Mouse (Mus musculus) hindbrain, embryonic 11.5 days (tissue): ENCODE measurements around the gene Tns3. TPM values are rescaled to one million over a fixed set of nuclear protein-coding genes. Genes with fewer than 3 reads are reported as not detected.

Experiments
- ATAC-seq: fragments of 200-750 bp; cut with Nextera tagmentation; 2 replicates; pipeline ENCODE4 v1.8.0; 2017; ENCODE audit warnings: mild to moderate bottlenecking, moderate TSS enrichment, moderate library complexity; ENCODE audit not compliant: low FRiP score
- DNase-seq: peaks from one replicate; pipeline ENCODE4 v3.0.0-alpha.2; 2015; ENCODE audit warnings: low spot score
- H3K27ac ChIP-seq: fragments of 300-500 bp; sonication (generic); 2 replicates; pipeline ENCODE4 v1.5.1; 2014; ENCODE audit warnings: mild to moderate bottlenecking, low read depth, low read length
- H3K27me3 ChIP-seq: fragments of 300-500 bp; sonication (generic); 2 replicates; pipeline ENCODE4 v1.6.1; 2014; ENCODE audit warnings: mild to moderate bottlenecking, low read length, moderate library complexity, mixed read lengths; ENCODE audit not compliant: control insufficient read depth, insufficient read depth
- H3K36me3 ChIP-seq: fragments of 300-500 bp; sonication (generic); 2 replicates; pipeline ENCODE4 v1.6.1; 2014; ENCODE audit warnings: mild to moderate bottlenecking, low read length, moderate library complexity, mixed read lengths; ENCODE audit not compliant: control insufficient read depth, insufficient read depth
- H3K4me1 ChIP-seq: fragments of 300-500 bp; sonication (generic); replicated peaks from 2 replicates; pipeline ENCODE4 v1.6.1; 2014; ENCODE audit warnings: low read length, mixed read lengths; ENCODE audit not compliant: control insufficient read depth, insufficient read depth
- H3K4me2 ChIP-seq: fragments of 300-500 bp; sonication (generic); replicated peaks from 2 replicates; pipeline ENCODE4 v1.6.1; 2014; ENCODE audit warnings: mild to moderate bottlenecking, low read depth, low read length
- H3K4me3 ChIP-seq: fragments of 300-500 bp; sonication (generic); 2 replicates; pipeline ENCODE4 v1.5.1; 2014; ENCODE audit warnings: low read depth, low read length
- H3K9ac ChIP-seq: fragments of 300-500 bp; sonication (generic); 2 replicates; pipeline ENCODE4 v1.6.1; 2014; ENCODE audit warnings: low read depth, low read length
- H3K9me3 ChIP-seq: fragments of 300-500 bp; sonication (generic); 2 replicates; pipeline ENCODE4 v1.6.1; 2016; ENCODE audit warnings: low read length; ENCODE audit not compliant: control insufficient read depth
- WGBS: fragments of 180-500 bp; shearing (Covaris S2); extraction: QIAGEN DNeasy Blood & Tissue Kit; methylation state at CpG from one replicate; pipeline ENCODE4 v1.1.7; 2014; 5-methylcytosine and 5-hydroxymethylcytosine counted together
- polyA plus RNA-seq: library from polyadenylated mRNA; unstranded; fragments of >200 nt; fragmentation: Nextera tagmentation; extraction: Ambion mirVana; gene quantifications from 2 replicates; pipeline ENCODE4 v1.2.1, GENCODE M21; 2014

Tns3 gene
- polyA plus RNA-seq, 1 experiment from 2014 or later: 9.5 TPM

DNA sequence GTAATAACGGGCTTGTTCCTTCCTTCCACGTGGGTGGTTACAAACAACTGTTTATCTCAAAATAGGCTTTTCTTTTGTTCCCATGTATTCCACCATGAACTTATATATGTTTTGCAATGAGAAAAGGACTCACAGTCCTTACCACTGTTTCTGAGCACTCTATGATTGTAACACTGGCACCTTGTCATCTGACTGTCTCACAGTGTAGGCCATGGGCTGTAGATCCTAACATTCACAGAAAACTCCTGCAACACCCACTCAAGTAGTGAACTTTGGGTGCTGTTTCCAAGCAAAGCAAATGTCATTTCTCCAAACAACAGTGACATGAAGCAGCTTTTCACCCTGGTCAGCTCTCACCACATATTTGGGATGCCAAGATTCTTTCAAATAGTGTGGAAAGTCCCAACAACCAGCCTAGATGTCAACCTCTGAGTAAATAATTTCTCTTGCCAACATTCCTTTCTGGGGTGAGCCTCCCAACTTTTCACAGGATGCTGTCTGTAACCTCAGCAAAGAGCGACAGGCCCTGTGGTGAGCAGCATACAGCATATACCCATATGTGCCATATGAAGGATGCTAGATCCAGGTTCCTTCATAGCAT lies 10.3 kb upstream of the Tns3 start:
- DNase-seq (no peak), ATAC-seq (no peak)
- Histone ChIP-seq H3K27me3 (no peaks in the 10 kb centered on the region), H3K4me2 (no peak overlapping the region), H3K36me3 (no peaks in the 10 kb centered on the region), H3K9ac (no peak overlapping the region), H3K9me3 (no peaks in the 10 kb centered on the region), H3K4me3 (no peak overlapping the region), H3K27ac (no peak overlapping the region), H3K4me1 (no peaks in the 10 kb centered on the region)
- 83% methylated on average over 3 of the region's 3 CpGs for WGBS

DNA sequence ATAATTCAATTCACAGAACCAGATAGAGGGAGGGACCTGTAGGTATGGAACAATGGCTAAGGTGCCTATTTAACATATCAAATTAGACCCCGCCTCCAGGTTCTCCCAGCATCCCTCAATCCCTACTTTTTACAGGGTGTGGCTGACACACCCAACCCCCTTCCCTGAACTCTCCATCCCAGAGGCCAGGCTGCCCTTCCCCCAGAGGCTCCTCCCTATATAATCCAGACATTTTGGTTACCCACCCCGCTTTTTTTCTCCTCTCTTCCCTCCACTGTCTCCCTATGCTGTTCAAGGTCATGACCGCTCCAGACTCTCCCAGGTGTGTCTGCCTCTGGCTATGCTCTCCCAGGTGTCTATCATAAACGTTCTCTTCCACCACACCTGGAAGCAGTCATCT lies 7.4 kb upstream of the Tns3 start:
- H3K4me2 ChIP-seq: no peak overlapping the region
- H3K27me3 ChIP-seq: no peaks in the 10 kb centered on the region
- WGBS: 77% methylated on average over 4 of the region's 4 CpGs
- H3K4me3 ChIP-seq: no peak overlapping the region
- H3K36me3 ChIP-seq: no peaks in the 10 kb centered on the region
- H3K27ac ChIP-seq: no peak overlapping the region
- H3K9me3 ChIP-seq: no peaks in the 10 kb centered on the region
- DNase-seq: no peak
- H3K4me1 ChIP-seq: no peaks in the 10 kb centered on the region
- no peak for ATAC-seq
- no peak overlapping the region for H3K9ac ChIP-seq

GRCm38 (mm10) chr11:8669138-8669537 lies 4.8 kb upstream of the Tns3 start:
- no peak overlapping the region for H3K27ac ChIP-seq
- H3K4me2 ChIP-seq: no peak overlapping the region
- WGBS: 90% methylated on average over 2 of the region's 2 CpGs
- no peaks in the 10 kb centered on the region for H3K9me3 ChIP-seq
- no peak overlapping the region for H3K4me3 ChIP-seq
- no peaks in the 10 kb centered on the region for H3K27me3 ChIP-seq
- no peaks in the 10 kb centered on the region for H3K36me3 ChIP-seq
- DNase-seq (no peak), ATAC-seq (no peak)
- H3K4me1 ChIP-seq: no peaks in the 10 kb centered on the region
- H3K9ac ChIP-seq: no peak overlapping the region

GRCm38 (mm10) chr11:8664797-8665196 lies 462 bp upstream of the Tns3 start:
- H3K36me3 ChIP-seq: no peaks in the 10 kb centered on the region
- H3K4me3 ChIP-seq: peak overlapping the region; percentile 65
- ATAC-seq: no peak
- no peak for DNase-seq
- H3K4me2 ChIP-seq: peak overlapping the region; percentile 94
- H3K27ac ChIP-seq: no peak overlapping the region
- H3K27me3 ChIP-seq: no peaks in the 10 kb centered on the region
- peaks cover 2% of the 10 kb centered on the region; the same call in 1 of the 2 replicates for H3K4me1 ChIP-seq
- no peak overlapping the region for H3K9ac ChIP-seq
- no peaks in the 10 kb centered on the region for H3K9me3 ChIP-seq
- 37% methylated on average over 5 of the region's 5 CpGs for WGBS

DNA sequence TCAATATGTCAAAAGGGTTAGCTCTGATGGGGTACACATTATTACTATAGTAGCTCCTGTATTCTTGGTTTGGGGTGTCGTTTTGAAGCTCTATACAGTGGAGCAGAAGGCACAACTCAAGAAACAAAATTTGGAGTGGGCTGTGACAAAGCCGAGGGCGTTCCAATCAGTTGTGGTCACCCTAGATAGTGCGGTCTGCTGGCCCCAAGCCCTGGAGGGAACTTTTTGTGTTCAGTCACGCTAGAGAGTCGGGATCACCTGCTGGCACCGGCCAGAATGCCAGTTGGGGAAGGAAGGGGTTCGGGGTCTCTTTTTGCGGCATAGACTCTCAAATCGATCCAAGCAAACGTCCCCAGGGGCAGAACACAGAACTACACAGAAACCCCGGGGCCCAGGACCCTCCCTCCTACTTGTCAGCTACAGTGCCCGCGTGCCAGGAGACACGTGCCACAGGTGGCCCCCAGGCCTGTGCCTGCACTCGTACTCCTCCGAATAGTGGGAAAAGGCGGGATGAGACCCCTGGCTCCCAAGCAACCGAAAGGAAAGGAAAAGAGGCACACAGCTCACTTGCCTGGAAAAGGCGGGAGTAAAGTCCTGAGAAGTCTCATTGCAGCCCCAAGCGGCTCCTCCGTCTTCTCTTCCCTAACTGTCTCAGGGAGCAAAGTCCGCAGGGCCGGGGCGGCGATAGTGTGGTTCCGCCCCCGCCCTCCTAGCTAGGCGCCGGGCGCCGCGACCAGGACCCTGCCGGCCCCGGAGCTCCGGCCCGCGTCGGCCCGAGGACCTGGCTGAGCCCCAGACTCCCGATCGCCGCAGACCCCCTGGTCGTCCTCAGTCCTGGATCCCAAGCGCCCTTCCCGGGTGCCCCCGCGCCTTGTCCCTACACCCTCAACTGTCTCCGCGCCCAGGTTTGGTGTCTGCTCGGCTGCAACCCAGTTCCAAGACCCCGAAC lies 617 bp downstream of the Tns3 start:
- Histone ChIP-seq H3K9me3 (no peaks in the 10 kb centered on the region), H3K27me3 (no peaks in the 10 kb centered on the region), H3K4me3 (peak overlapping the region; percentile 65), H3K36me3 (no peaks in the 10 kb centered on the region), H3K4me1 (peaks cover 2% of the 10 kb centered on the region; the same call in 1 of the 2 replicates), H3K4me2 (peak overlapping the region; percentile 94), H3K9ac (peak overlapping the region; percentile 80), H3K27ac (no peak overlapping the region)
- DNase-seq: peak; percentile 74
- under 1% methylated on average over 51 of the region's 52 CpGs for WGBS
- ATAC-seq: peak; percentile 80

GRCm38 (mm10) chr11:8662706-8663429 lies 1.5 kb downstream of the Tns3 start:
- Histone ChIP-seq H3K9me3 (no peaks in the 10 kb centered on the region), H3K4me3 (no peak overlapping the region; the same call in 1 of the 2 replicates), H3K27ac (no peak overlapping the region), H3K9ac (no peak overlapping the region), H3K4me2 (no peak overlapping the region; the same call in 1 of the 2 replicates), H3K4me1 (peaks cover 2% of the 10 kb centered on the region; the same call in 1 of the 2 replicates), H3K27me3 (no peaks in the 10 kb centered on the region), H3K36me3 (no peaks in the 10 kb centered on the region)
- ATAC-seq: no peak
- WGBS: 37% methylated on average over 4 of the region's 4 CpGs
- DNase-seq: peak; percentile 24

- H3K9me3 ChIP-seq: no peaks in the 10 kb centered on the region
- H3K4me1 ChIP-seq: peaks cover 2% of the 10 kb centered on the region; the same call in 1 of the 2 replicates
- no peak for ATAC-seq
- no peak for DNase-seq
- no peaks in the 10 kb centered on the region for H3K27me3 ChIP-seq
- H3K9ac ChIP-seq: no peak overlapping the region
- H3K27ac ChIP-seq: no peak overlapping the region
- H3K36me3 ChIP-seq: no peaks in the 10 kb centered on the region
- H3K4me2 ChIP-seq: no peak overlapping the region
- WGBS: 73% methylated on average over 4 of the region's 4 CpGs
- no peak overlapping the region for H3K4me3 ChIP-seq
Observed at GRCm38 (mm10) chr11:8660951-8661350, 3.4 kb downstream of the Tns3 start.

DNA sequence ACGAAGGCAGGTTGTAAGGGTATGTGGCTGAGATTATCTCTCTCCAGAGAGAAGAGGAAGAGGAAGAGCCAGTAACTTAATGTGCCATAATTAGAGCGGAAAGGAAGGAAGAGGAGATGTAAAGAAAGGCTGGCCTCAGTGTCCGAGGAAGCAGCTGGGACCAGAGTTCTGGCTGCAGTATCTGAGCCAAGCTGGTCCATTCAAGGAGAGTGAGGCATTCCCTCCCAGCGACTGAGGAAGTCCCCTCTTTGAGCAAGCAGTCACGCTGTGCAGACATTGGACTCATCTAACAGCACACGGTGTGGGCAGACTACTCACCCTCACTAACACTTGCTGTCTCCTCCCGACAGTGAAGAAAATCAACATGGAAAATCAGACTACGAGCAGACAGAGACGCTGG lies 4.5 kb downstream of the Tns3 start:
- H3K9me3 ChIP-seq: no peaks in the 10 kb centered on the region
- no peaks in the 10 kb centered on the region for H3K36me3 ChIP-seq
- no peak overlapping the region for H3K4me2 ChIP-seq
- 56% methylated on average over 9 of the region's 9 CpGs for WGBS
- H3K27ac ChIP-seq: no peak overlapping the region
- DNase-seq (no peak), ATAC-seq (no peak)
- no peak overlapping the region for H3K9ac ChIP-seq
- H3K4me3 ChIP-seq: no peak overlapping the region
- peaks cover 2% of the 10 kb centered on the region; the same call in 1 of the 2 replicates for H3K4me1 ChIP-seq
- H3K27me3 ChIP-seq: no peaks in the 10 kb centered on the region
